Mouse (Mus musculus): ENCODE measurements around the gene Gkn2.

- TF ChIP-seq CTCF (IDR thresholded peaks at IDR 0.05; ENCODE audit: low read depth, low read length) (no peak), GATA1 (IDR thresholded peaks at IDR 0.05; ENCODE audit: borderline replicate concordance, low read length) (no peak)
These were observed 15.7 kb downstream of the Gkn2 start, which contains the start of gene Gkn3 for GRCm38 (mm10) chr6:87388877-87389276.
